13 mouse cellular contexts compared by ENCODE assay signal in the genomic region with DNA sequence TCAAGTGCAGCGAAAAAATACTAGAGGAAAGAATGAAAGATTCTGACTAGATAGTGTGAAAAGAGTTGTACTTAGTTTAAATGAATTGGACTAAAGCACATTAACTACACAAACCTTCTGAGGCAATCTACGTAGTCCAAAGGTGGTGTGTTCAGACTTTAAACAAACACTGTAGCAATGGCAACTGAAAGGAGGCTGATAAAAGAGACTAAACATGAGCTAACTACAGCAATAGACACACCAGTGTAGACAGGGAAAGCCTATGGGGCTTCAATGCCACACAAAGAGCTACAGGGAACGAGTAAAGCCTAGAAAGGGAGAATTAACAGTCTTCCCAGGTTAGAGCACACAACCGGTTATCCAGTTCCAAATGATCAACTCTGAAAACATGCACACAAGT.
"Had no signal": no experiment of that assay in that cellular context is flagged by ENCODE, and none has a peak within 500 bp of the region (broad histone marks: within the 10 kb centered on the region; RNA-seq: fewer than 3 reads in every experiment).

No protein-coding gene starts in this region.

- DNase-seq: kidney, adult 11 months; kidney, adult 9 months; kidney, postnatal 36 days; left cerebral cortex, postnatal 4 days; lung, postnatal 14 days; right cerebral cortex, postnatal 25 days; thymus, postnatal 14 days had no signal

- H3K4me1 ChIP-seq: lung, embryonic 15.5 days; midbrain, embryonic 12.5 days had no signal

- H3K4me2 ChIP-seq: hindbrain, embryonic 14.5 days; lung, embryonic 15.5 days; midbrain, embryonic 12.5 days had no signal

- H3K9me3 ChIP-seq: lung, embryonic 15.5 days; midbrain, embryonic 12.5 days had no signal

- H3K9ac ChIP-seq: hindbrain, embryonic 14.5 days; lung, embryonic 15.5 days; midbrain, embryonic 12.5 days had no signal

- ATAC-seq: midbrain, embryonic 16.5 days had no signal

- H3K27ac ChIP-seq: hindbrain, embryonic 14.5 days; kidney, postnatal 0 days; layer of hippocampus, adult 2 months; lung, embryonic 15.5 days; midbrain, embryonic 12.5 days had no signal

- H3K36me3 ChIP-seq: lung, embryonic 15.5 days; midbrain, embryonic 12.5 days had no signal

- H3K4me3 ChIP-seq: layer of hippocampus, adult 2 months; lung, embryonic 15.5 days; midbrain, embryonic 12.5 days had no signal

- H3K27me3 ChIP-seq: lung, embryonic 15.5 days; midbrain, embryonic 12.5 days had no signal
